Mouse (Mus musculus) liver, embryonic 16.5 days (tissue): ENCODE results near the gene Ssx9. TPM values are rescaled to one million over a fixed set of nuclear protein-coding genes. Genes with fewer than 3 reads are reported as not detected.
"Not testable (repeated sequence)": the region's sequence is repeated elsewhere in the genome, so short reads cannot be mapped to it uniquely, and the experiment has no call there.

Source experiments
- ATAC-seq: fragments of 200-750 bp; cut with Nextera tagmentation; 2 replicates; pipeline ENCODE4 v1.8.0; 2017; ENCODE audit warnings: low read depth, mild to moderate bottlenecking, moderate number of reproducible peaks, moderate library complexity
- H3K27ac ChIP-seq: fragments of 300-500 bp; sonication (generic); 2 replicates; pipeline ENCODE4 v1.5.1; 2014; ENCODE audit warnings: mild to moderate bottlenecking, low read length
- H3K27me3 ChIP-seq: fragments of 300-500 bp; sonication (generic); 2 replicates; pipeline ENCODE4 v1.6.1; 2014; ENCODE audit warnings: low read depth, low read length, mixed read lengths; ENCODE audit not compliant: control insufficient read depth, insufficient read depth
- H3K36me3 ChIP-seq: fragments of 300-500 bp; sonication (generic); 2 replicates; pipeline ENCODE4 v1.6.1; 2014; ENCODE audit warnings: mild to moderate bottlenecking; ENCODE audit not compliant: control insufficient read depth, insufficient read depth
- H3K4me1 ChIP-seq: fragments of 300-500 bp; sonication (generic); 2 replicates; pipeline ENCODE4 v1.6.1; 2014; ENCODE audit warnings: low read depth, low read length, mixed read lengths; ENCODE audit not compliant: control insufficient read depth
- H3K4me2 ChIP-seq: fragments of 300-500 bp; sonication (generic); 2 replicates; pipeline ENCODE4 v1.6.1; 2014; ENCODE audit warnings: low read depth, low read length, mixed read lengths
- H3K4me3 ChIP-seq: fragments of 300-500 bp; sonication (generic); 2 replicates; pipeline ENCODE4 v1.5.1; 2014; ENCODE audit warnings: low read depth, mild to moderate bottlenecking, low read length
- H3K9ac ChIP-seq: fragments of 300-500 bp; sonication (generic); 2 replicates; pipeline ENCODE4 v1.6.1; 2014; ENCODE audit warnings: low read depth, low read length
- H3K9me3 ChIP-seq: fragments of 300-500 bp; sonication (generic); replicated peaks from 2 replicates; pipeline ENCODE4 v1.6.1; 2016; ENCODE audit warnings: low read length; ENCODE audit not compliant: control insufficient read depth
- WGBS: fragments of 180-500 bp; shearing (Covaris S2); extraction: QIAGEN DNeasy Blood & Tissue Kit; methylation state at CpG from one replicate; pipeline ENCODE4 v1.1.7; 2014; ENCODE audit not compliant: insufficient replicate concordance; 5-methylcytosine and 5-hydroxymethylcytosine counted together
- polyA plus RNA-seq: library from polyadenylated mRNA; unstranded; fragments of >200 nt; fragmentation: Nextera tagmentation; extraction: Ambion mirVana; gene quantifications from 2 replicates; pipeline ENCODE4 v1.2.1, GENCODE M21; 2015

Ssx9 gene
- not detected in 2 replicates for polyA plus RNA-seq

- not testable (repeated sequence) for H3K4me3 ChIP-seq, H3K9me3 ChIP-seq, H3K4me1 ChIP-seq, H3K9ac ChIP-seq, H3K4me2 ChIP-seq, H3K27me3 ChIP-seq, H3K27ac ChIP-seq, H3K36me3 ChIP-seq, ATAC-seq
- 39% methylated on average over 2 of the region's 2 CpGs for WGBS
These were observed at the start of gene Ssx9 for GRCm38 (mm10) chrX:8748132-8748531. Ssx9 (plus strand) TSS chrX:8748432.

- Histone ChIP-seq H3K27me3 (no peaks in the 10 kb centered on the region), H3K4me1 (no peaks in the 10 kb centered on the region), H3K27ac (no peak overlapping the region), H3K9me3 (no peaks in the 10 kb centered on the region), H3K4me3 (no peak overlapping the region), H3K36me3 (no peaks in the 10 kb centered on the region), H3K9ac (no peak overlapping the region), H3K4me2 (no peak overlapping the region)
- no peak for ATAC-seq
- 46% methylated on average over 5 of the region's 5 CpGs for WGBS
These were observed 15.3 kb upstream of the Ssx9 start for GRCm38 (mm10) chrX:8732907-8733306.

- ATAC-seq, H3K27me3 ChIP-seq, H3K4me1 ChIP-seq, H3K4me2 ChIP-seq, H3K9me3 ChIP-seq, H3K9ac ChIP-seq, H3K4me3 ChIP-seq, H3K36me3 ChIP-seq, H3K27ac ChIP-seq: not testable (repeated sequence)
- WGBS = 42% methylated on average over 4 of the region's 4 CpGs
These were observed 55.2 kb downstream of the Ssx9 start, which contains the start of gene Ssxb5 for GRCm38 (mm10) chrX:8803391-8803790. Ssxb5 (plus strand) TSS chrX:8803691.

Other genes with a start within 250 kb of the Ssx9 start
- not detected in 2 replicates for gene Gm14459, start 223.5 kb upstream of the Ssx9 start, polyA plus RNA-seq
- gene Ssxb6, start 200.2 kb upstream of the Ssx9 start, polyA plus RNA-seq = not detected in 2 replicates
- not detected in 2 replicates for gene Ssxb3, start 156.6 kb upstream of the Ssx9 start, polyA plus RNA-seq
- gene Ssxb8, start 57.6 kb upstream of the Ssx9 start, polyA plus RNA-seq = not detected in 2 replicates
- gene Ssxb5, start 55.3 kb downstream of the Ssx9 start, polyA plus RNA-seq = not detected in 2 replicates
- gene Gm6592, start 95.6 kb downstream of the Ssx9 start, polyA plus RNA-seq = not detected in 2 replicates
- not detected in 2 replicates for gene Gm5751, start 125.8 kb downstream of the Ssx9 start, polyA plus RNA-seq
- 0.19 and 0.25 TPM in 2 replicates for gene B630019K06Rik, start 143.9 kb downstream of the Ssx9 start, polyA plus RNA-seq
- gene Fthl17b, start 214.5 kb downstream of the Ssx9 start, polyA plus RNA-seq = not detected in 2 replicates
- not detected in 2 replicates for gene Fthl17c, start 228.1 kb downstream of the Ssx9 start, polyA plus RNA-seq
- gene Fthl17d, start 238.3 kb downstream of the Ssx9 start, polyA plus RNA-seq = not detected in 2 replicates